Mouse (Mus musculus) lung, adult 2 months (tissue): ENCODE data around the gene Cep152.

ENCODE experiments used
- CTCF ChIP-seq: fragments of 200-500 bp; IDR thresholded peaks from 2 replicates; pipeline ENCODE4 v1.5.1; 2011; ENCODE audit warnings: mild to moderate bottlenecking, low read length, control low read depth; ENCODE audit not compliant: insufficient read depth
- POLR2A ChIP-seq: fragments of 200-500 bp; IDR thresholded peaks from 2 replicates; pipeline ENCODE4 v1.6.1; 2011; ENCODE audit warnings: low read depth, mild to moderate bottlenecking, control low read depth, low read length, borderline replicate concordance; ENCODE audit errors: extremely low read depth

DNA sequence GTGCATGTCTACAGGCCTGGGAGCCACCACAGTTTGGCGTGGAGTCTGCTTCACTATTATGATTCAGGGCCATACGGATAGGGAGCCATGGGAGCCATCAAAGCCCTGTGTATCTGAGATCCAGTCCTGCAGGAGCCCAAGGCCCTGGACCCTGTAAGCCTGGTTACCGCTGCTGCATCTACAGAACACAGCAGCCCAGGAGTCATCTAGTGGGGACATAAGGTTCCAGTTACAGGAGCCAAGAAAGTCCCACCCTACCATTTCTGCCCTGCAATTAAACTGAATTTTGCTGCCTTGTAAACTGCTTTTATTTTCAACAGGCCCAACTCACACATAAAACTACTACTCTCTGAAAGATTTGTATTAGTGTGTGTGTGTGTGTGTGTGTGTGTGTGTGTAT is 21.9 kb downstream of the Cep152 start:
- TF ChIP-seq POLR2A (no peak), CTCF (no peak)
